Mouse (Mus musculus) testis, adult 10 weeks (tissue): ENCODE results near the gene Olfr844. TPM values are rescaled to one million over a fixed set of nuclear protein-coding genes. Genes with fewer than 3 reads are reported as not detected.

ENCODE experiments used
- polyA plus RNA-seq: library from polyadenylated mRNA; stranded (reverse); fragments of 350-450 nt; fragmentation: Illumina TruSeq; extraction: RNeasy Lipid Tissue Mini Kit (QIAGEN cat#74804); gene quantifications from one replicate; pipeline ENCODE4 v1.2.3, GENCODE M21; 2014; ENCODE audit warnings: low read depth, low replicate concordance

Gene Olfr844
- polyA plus RNA-seq: not detected

GRCm38 (mm10) chr9:19316047-19316446, at the start of gene Olfr844:
TSS of gene Olfr844 (plus strand) at chr9:19316347.

DNA sequence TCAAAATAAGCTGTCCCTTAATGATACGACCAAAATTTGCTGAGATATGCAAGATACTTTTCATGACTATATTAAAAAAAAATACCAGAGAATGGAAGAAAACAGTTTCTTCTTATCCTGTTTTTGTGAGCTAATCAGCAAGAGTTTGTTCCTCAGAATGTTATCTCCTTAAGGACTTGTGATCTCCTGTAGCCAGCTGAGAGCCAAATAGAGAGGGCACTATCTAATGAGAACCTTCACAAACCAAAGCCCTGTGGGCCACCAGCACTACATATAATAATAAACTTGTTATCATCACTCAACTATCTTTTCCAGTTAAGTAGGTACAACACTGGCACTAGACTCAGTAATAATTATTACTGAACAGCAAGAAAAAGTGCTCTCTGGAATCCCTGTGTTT, 20.0 kb downstream of the Olfr844 start, which contains the start of gene Olfr845:
Gene Olfr845 (plus strand): TSS at position 301 of the 400 bp plus-strand sequence.

GRCm38 (mm10) chr9:19363905-19364304, 47.8 kb downstream of the Olfr844 start, which contains the start of gene Olfr846:
TSS of gene Olfr846 (minus strand) at chr9:19364005.

Other genes with a start within 250 kb of the Olfr844 start
- gene Olfr836, start 196.0 kb upstream of the Olfr844 start, polyA plus RNA-seq: 0.08 TPM
- not detected for gene Olfr837, start 180.0 kb upstream of the Olfr844 start, polyA plus RNA-seq
- gene Olfr839-ps1, start 139.0 kb upstream of the Olfr844 start, polyA plus RNA-seq: not detected
- not detected for gene Olfr843, start 64.4 kb upstream of the Olfr844 start, polyA plus RNA-seq
- gene Olfr845, start 20.1 kb downstream of the Olfr844 start, polyA plus RNA-seq: not detected
- gene Olfr846, start 47.7 kb downstream of the Olfr844 start, polyA plus RNA-seq: not detected
- gene Olfr847, start 62.3 kb downstream of the Olfr844 start, polyA plus RNA-seq: not detected
- gene Olfr849, start 123.9 kb downstream of the Olfr844 start, polyA plus RNA-seq: not detected
- not detected for gene Olfr850, start 161.9 kb downstream of the Olfr844 start, polyA plus RNA-seq
- not detected for gene Olfr851, start 176.9 kb downstream of the Olfr844 start, polyA plus RNA-seq
- gene Olfr853, start 224.7 kb downstream of the Olfr844 start, polyA plus RNA-seq: not detected